Mouse (Mus musculus) 3134 (cell line): ENCODE results near the gene Bmp2k.
"Not testable (repeated sequence)": the region's sequence is repeated elsewhere in the genome, so short reads cannot be mapped to it uniquely, and the experiment has no call there.

Experiments
- DNase-seq: peaks from one replicate; pipeline ENCODE4 v3.0.0-alpha.2; 2011; ENCODE audit warnings: low spot score; ENCODE audit not compliant: insufficient read length; ENCODE audit errors: extremely low read depth

Bmp2k gene

GRCm38 (mm10) chr5:97001153-97001552, 3.7 kb downstream of the Bmp2k start:
- DNase-seq = no peak

GRCm38 (mm10) chr5:97001571-97001970, 4.1 kb downstream of the Bmp2k start:
- DNase-seq = no peak

DNA sequence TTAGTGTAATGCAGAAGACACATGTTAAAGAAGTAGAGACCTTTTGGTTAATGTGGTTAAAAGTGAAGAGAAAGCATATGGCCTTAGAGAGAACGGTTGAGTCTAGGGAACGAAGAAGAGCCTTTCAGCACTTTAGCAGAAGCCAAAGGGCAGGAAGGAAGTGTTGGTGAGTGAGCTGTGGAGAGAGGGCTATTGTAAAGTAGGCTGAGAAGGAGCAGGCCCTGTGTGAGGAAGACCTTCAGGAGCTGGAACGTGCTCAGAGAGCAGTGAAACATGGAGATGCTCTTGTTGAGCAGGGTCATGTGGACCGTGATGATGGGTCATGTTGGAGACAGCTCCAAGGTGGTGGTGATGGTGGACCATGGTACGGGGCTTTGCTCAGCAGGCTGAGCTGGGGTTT, 4.8 kb downstream of the Bmp2k start:
- no peak for DNase-seq

DNA sequence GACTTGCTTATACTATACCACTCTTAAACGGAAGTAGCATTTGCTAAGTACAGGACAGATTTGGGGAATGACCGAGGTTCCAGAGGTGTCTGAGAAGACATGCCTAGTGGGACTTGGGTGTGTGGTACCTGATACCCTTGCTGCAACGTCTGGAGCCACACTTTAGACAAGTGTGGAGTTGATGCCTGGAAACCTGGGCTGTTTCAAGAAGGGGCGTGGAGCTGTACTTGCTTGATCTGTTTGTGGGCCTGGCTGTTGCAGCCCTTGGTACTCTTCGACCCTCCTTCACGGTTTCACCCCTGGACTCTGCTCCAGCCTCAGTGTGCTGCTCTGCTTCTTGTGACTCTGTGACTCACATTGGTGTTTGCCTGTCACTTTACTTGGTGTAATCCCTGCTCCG, 5.4 kb downstream of the Bmp2k start:
- no peak for DNase-seq

DNA sequence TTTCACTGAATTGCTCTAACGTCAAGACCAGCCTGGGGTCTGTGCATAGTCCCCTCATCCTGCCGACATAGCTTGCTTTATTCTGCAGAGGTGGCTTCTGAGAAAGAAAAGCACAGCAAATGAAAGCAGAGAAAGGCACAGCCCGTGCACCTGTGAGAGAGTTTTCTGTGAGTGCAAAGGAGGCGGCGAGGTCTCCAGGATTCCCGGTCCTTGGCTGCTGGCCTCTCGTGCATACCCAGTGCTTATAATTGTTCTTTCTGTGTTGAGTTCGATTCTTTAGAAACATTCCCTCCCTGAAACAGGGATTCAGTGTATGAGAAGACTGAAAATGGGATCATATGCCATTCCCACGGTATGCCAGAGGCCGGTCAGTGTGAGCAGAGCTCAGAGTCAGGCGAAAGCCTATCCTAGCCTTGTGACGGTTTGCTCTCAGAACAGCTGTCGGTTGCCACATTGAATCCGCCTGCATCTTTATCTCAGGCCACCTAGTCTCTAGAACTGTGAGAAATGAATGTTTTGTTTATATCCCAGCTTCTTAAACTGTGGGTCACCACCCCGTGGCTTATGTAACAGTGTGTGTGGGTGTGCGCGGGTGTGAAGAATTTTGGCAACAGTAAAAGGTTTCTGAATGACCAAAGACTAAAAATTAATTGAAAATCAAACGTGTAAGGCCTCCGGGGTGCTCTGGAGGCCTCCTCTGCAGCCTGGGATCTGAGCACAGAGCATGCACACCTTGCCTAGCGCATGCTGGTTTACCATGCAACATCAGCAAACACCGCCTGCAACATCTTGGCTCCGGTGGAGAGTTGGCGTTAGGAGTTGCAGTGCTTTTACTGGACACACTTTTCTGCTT, 6.9 kb downstream of the Bmp2k start:
- DNase-seq = no peak

DNA sequence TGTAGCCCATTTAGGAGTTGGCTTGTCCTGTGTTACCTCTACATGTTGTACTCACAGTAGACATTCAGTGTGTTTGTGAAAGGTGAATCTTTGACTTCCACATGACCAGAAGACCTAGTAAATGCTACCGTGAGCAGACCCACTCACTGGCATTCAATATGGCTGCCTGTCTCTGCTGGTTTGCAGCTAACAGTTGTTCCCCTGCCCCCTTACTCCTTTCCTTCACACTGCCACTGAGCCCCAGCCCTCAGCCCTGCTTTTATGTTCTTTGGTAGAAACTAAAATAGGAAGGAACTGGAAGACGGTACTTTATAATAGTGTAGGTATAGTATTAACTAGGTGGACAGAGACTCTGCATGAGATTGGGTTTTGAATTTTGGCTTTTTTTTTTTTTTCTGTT, 8.4 kb downstream of the Bmp2k start:
- DNase-seq = no peak

- DNase-seq = no peak
These were observed 9.4 kb downstream of the Bmp2k start for GRCm38 (mm10) chr5:97006929-97007328.

DNA sequence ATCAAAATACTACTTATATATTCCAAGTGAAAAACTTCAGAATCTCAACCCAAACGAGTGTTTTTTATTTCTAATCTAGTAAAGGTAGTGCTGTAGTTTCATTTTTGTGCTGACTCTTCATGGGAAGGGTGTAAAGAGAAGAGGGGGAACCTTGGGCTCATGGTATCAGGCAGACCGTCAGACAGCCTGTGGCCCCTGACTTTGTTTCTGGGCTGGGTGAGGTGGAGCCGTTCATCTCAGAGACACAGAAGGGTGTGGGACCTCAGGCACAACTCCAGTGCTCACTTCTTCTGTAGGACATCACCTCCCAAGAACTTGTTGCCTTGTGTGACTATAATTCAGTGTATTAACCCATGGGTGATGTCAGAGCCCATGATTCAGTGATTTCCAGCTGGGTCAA, 10.0 kb downstream of the Bmp2k start:
- no peak for DNase-seq

DNA sequence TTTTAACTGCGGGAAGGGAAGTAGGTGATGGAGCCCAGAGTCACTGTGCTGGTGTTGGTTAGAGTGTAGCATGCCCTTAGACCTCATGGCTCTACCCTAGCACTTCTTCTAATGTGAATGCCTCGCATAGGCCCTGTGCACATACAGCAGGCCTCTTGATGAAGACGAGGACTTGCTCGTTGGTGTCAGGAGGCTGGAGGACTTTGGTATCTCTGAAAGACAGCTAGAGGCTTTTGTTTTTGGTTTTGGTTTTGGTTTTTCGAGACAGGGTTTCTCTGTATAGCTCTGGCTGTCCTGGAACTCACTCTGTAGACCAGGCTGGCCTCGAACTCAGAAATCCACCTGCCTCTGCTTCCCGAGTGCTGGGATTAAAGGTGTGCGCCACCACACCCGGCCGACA, 11.7 kb downstream of the Bmp2k start:
- DNase-seq = not testable (repeated sequence)

GRCm38 (mm10) chr5:97009601-97010335, 12.3 kb downstream of the Bmp2k start:
- DNase-seq = no peak

GRCm38 (mm10) chr5:97015781-97016508, 18.5 kb downstream of the Bmp2k start:
- DNase-seq = no peak

- no peak for DNase-seq
These were observed 19.5 kb downstream of the Bmp2k start for GRCm38 (mm10) chr5:97016842-97017577.

- no peak for DNase-seq
These were observed 25.1 kb downstream of the Bmp2k start for GRCm38 (mm10) chr5:97022305-97023278.

- no peak for DNase-seq
These were observed 27.3 kb downstream of the Bmp2k start for GRCm38 (mm10) chr5:97024834-97025233.

- peak; percentile 26 for DNase-seq
These were observed 28.2 kb downstream of the Bmp2k start for GRCm38 (mm10) chr5:97025650-97026049.

DNA sequence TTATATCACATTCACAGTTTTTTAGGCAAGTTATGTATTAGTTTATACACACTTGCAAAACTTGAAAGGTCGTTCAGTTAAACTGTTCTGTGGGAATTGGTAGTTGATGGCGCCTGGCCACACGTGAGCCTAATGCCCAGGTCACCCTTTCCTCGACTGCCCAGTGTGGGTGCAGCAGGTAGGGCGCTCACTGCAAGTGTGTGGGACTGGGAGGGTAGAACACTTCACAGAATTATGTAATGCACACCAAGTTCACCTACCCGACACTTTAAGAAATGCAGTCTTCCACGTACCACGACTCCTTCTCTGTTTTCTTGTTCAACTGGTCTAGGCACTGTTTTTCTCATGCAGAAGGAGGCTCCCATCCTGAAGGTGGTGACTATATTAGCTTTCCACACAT, 30.5 kb downstream of the Bmp2k start:
- DNase-seq = no peak

DNA sequence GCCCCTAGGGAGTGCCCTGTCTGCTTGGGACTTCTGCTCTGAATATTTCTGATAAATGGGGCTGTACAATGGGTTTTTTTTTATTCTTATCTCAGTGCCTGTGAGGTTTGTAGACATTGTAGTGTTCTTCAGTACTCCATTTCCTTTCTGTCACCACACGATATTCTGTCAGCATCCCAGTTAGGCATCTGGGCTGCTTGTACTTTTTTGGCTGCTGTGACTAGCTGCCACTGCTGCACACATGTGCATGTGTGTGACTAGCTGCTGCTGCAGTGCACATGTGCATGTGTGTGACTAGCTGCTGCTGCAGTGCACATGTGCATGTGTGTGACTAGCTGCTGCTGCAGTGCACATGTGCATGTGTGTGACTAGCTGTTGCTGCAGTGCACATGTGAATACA, 31.4 kb downstream of the Bmp2k start:
- DNase-seq = not testable (repeated sequence)

GRCm38 (mm10) chr5:97031771-97032170, 34.3 kb downstream of the Bmp2k start:
- DNase-seq = no peak

DNA sequence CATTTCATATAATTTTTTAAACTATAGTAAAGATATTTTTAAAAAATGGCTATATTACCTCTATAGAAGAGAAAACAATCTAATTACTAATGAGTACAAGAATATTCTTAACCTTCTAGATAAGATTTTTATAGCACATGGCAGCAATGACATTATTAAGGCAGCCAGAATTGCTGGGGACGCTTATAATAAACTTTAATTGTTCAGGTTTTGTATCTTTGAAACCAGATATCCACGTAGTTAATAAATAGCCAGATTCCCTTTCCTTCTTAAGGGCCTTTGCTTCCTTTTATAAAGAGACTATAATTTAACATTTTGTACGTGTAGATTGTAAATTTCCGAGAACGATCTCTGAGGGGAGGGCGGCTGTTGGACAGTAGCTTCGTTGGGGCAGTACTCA, 47.8 kb downstream of the Bmp2k start:
- DNase-seq = no peak

DNA sequence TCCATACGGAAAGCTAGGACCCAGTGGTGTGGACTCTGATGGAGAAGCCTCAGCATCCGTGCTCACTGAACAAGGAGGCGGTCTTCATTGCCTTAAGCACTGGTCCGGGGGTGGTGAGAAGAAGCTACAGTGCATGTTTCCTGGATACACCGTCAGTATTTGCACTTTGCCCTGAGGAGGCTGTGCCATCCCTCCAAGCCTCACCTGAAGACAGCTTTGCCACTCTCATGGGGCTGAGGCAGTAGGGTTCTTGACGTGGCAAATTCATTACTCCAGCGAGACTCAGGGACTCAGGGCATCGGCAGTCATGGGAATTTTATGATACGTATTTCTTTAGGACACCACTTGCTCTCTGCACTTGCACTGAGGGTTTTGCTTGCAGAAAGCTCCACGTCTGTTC, 49.2 kb downstream of the Bmp2k start:
- no peak for DNase-seq
